Mouse (Mus musculus) thymus, adult 18-20 months (tissue): ENCODE data around the gene Lrcol1.

ENCODE experiments used
- DNase-seq, 2 experiments: peaks; one replicate each; pipeline ENCODE4 v3.0.0; 2022; ENCODE audit warnings: mixed read lengths in 2 of 2

The Lrcol1 gene

DNA sequence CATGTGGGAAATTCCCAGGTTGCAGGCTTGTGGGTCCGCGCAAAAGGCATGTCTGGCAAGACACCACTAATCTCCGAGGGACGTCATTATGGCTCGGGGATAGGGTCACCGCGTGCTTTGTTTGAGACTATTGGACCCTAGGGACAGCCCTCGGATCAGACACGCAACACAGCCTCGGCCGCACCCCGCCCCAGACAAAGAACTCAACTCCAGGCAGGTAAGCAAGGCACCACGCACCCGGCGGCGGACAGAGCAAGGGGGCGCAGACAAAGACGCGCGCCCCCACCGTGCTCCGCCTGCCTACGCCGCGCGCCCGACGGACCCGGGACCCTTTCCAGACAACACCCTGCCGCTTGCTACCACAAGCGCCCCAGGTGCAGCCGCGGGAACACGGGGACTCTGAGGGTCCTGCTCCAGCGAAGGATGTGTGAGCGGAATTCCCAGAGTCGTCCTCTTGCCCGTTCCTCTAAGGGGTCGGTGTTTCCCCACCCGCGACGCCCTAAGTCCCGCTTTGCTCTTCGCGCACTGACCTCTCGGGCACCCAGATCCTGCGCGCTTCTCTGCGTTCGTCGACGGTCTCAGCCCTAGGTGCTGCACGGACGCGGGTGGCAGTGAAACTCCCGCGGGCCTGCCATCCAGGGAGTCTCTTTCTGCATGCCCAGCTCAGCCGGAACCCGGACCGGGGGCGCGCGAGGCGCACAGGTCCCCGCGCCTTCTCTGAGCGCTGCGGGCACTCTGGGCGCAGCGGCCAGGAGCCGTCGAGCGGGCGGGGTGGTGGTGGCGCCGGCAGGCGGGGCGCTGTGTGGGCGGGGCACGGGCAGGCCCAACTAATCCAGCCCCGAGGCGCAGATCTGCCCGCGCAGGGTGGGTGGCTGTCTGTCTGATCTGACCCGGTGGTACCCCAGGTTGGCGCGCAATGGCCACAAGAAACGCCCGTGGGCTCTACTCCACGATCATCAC is 42.1 kb downstream of the Lrcol1 start:
- no peak for DNase-seq

- DNase-seq = no peak
Observed at GRCm38 (mm10) chr5:110387332-110387731, 42.8 kb downstream of the Lrcol1 start.

DNA sequence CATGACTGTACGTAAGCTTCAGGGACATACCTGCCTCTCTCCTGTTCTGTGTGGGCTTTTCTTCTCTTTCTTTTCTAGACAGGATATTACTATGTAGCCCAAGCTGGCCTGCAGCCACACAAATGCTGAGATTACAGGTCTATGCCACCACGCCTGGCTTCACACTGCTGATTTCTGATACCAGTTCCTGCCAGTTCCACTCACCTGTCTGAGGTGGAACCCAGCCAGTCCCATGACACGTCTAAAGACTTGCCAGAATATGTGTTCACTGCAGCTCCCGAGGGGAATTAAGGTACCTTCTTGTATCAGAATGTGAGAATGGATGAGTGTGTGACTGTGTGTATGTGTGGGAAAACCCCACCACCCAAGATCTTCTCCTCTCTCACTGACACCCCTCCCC is 46.1 kb downstream of the Lrcol1 start:
- no peak for DNase-seq

GRCm38 (mm10) chr5:110392727-110393126 is 48.2 kb downstream of the Lrcol1 start:
- DNase-seq = no peak

- DNase-seq = no peak
Observed at GRCm38 (mm10) chr5:110395006-110395661, 50.6 kb downstream of the Lrcol1 start.

DNA sequence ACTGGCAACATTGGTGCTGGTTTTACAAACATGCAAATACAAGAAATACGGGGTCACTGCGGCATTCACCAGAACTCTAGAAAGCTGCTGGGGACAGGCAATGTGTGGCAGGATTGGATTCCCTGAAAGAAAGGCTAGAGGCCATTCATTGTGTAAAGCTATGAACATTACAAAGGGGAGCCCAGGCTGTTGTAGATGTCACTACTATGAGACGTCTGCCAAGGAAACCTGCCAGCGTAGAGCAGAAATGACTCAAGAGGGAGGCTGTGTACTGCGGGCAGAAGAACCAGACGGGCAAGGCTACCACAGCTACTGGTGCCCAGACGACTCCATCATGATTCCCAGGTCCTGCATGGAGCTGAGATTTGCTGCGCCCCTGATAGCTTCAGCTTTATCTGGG is 56.6 kb downstream of the Lrcol1 start:
- DNase-seq = no peak

- DNase-seq = no peak
Observed at GRCm38 (mm10) chr5:110402557-110402956, 58.0 kb downstream of the Lrcol1 start.

DNA sequence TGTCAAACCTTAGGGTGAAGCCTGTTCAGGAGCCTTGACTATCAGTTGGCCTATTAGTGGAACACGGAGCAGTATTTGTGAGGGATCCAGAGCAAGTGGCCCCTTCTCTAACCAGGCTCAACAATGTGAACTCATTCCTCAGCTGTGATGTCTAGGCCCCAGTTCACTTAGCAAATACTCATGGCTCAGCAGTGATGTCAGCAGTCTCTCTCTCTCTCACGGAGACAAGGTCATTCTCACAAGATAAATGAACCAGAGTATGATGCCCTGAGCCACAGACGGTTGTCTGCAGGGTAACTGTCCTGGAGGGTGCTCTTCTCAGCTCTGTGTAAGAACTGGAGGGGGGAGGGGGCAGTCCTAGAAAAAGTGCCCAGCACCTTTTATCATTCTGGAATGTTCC is 59.4 kb downstream of the Lrcol1 start:
- no peak for DNase-seq
